Mouse (Mus musculus) limb, embryonic 14.5 days (tissue): ENCODE measurements around the gene Zfp318. TPM values are rescaled to one million over a fixed set of nuclear protein-coding genes. Genes with fewer than 3 reads are reported as not detected.

Experiments used
- ATAC-seq: fragments of 200-750 bp; cut with Nextera tagmentation; 2 replicates; pipeline ENCODE4 v1.8.0; 2017; ENCODE audit warnings: low read depth, moderate number of reproducible peaks, moderate TSS enrichment; ENCODE audit not compliant: low FRiP score
- DNase-seq: peaks from one replicate; pipeline ENCODE4 v3.0.0-alpha.2; 2015; ENCODE audit warnings: low spot score
- H3K27ac ChIP-seq: fragments of 300-500 bp; sonication (generic); replicated peaks from 2 replicates; pipeline ENCODE4 v1.5.1; 2014; ENCODE audit warnings: low read depth, mild to moderate bottlenecking, low read length, moderate library complexity, mixed read lengths
- H3K27me3 ChIP-seq: fragments of 300-500 bp; sonication (generic); 2 replicates; pipeline ENCODE4 v1.6.1; 2014; ENCODE audit warnings: low read length, mixed read lengths; ENCODE audit not compliant: control insufficient read depth, insufficient read depth
- H3K36me3 ChIP-seq: fragments of 300-500 bp; sonication (generic); 2 replicates; pipeline ENCODE4 v1.6.1; 2014; ENCODE audit warnings: mild to moderate bottlenecking, low read length, moderate library complexity, mixed read lengths; ENCODE audit not compliant: control insufficient read depth, insufficient read depth
- H3K4me1 ChIP-seq: fragments of 300-500 bp; sonication (generic); 2 replicates; pipeline ENCODE4 v1.6.1; 2014; ENCODE audit warnings: antibody characterized with exemption, low read length, mixed read lengths; ENCODE audit not compliant: control insufficient read depth, insufficient read depth
- H3K4me2 ChIP-seq: fragments of 300-500 bp; sonication (generic); replicated peaks from 2 replicates; pipeline ENCODE4 v1.6.1; 2014; ENCODE audit warnings: low read depth, mild to moderate bottlenecking, low read length, moderate library complexity; ENCODE audit not compliant: severe bottlenecking
- H3K4me3 ChIP-seq: fragments of 300-500 bp; sonication (generic); replicated peaks from 2 replicates; pipeline ENCODE4 v1.5.1; 2014; ENCODE audit warnings: low read length
- H3K9ac ChIP-seq: fragments of 300-500 bp; sonication (generic); 2 replicates; pipeline ENCODE4 v1.6.1; 2014; ENCODE audit warnings: mild to moderate bottlenecking, low read depth, low read length, moderate library complexity; ENCODE audit not compliant: severe bottlenecking
- H3K9me3 ChIP-seq: fragments of 300-500 bp; sonication (generic); 2 replicates; pipeline ENCODE4 v1.6.1; 2016; ENCODE audit warnings: low read length; ENCODE audit not compliant: control insufficient read depth
- POLR2A ChIP-seq: fragments of 200-500 bp; IDR thresholded peaks from 2 replicates; pipeline ENCODE4 v1.8.0; 2012; ENCODE audit warnings: inconsistent platforms, mild to moderate bottlenecking, moderate library complexity, borderline replicate concordance; ENCODE audit not compliant: insufficient read depth, insufficient read length; ENCODE audit errors: extremely low read depth
- WGBS: fragments of 180-500 bp; shearing (Covaris S2); extraction: QIAGEN DNeasy Blood & Tissue Kit; methylation state at CpG from one replicate; pipeline ENCODE4 v1.1.7; 2014; 5-methylcytosine and 5-hydroxymethylcytosine counted together
- polyA plus RNA-seq, 2 experiments: library from polyadenylated mRNA; depleted of rRNA in 1 of 2; stranded (reverse) in 1 of 2; unstranded in 1 of 2; fragments of >200 nt; fragmentation: Nextera tagmentation in 1 of 2; extraction: Ambion mirVana in 1 of 2; gene quantifications; 2 replicates each; pipeline versions ENCODE4 v1.2.1 to v1.2.3; 2012 to 2014

Gene Zfp318
- polyA plus RNA-seq, 2 experiments: 18.4 to 23.0 TPM

- Histone ChIP-seq H3K27ac (no peak overlapping the region), H3K4me1 (no peaks in the 10 kb centered on the region), H3K4me2 (no peak overlapping the region), H3K27me3 (no peaks in the 10 kb centered on the region), H3K9me3 (no peaks in the 10 kb centered on the region), H3K36me3 (peaks cover 84% of the 10 kb centered on the region), H3K9ac (no peak overlapping the region), H3K4me3 (no peak overlapping the region)
- TF ChIP-seq POLR2A: no peak
- 40% methylated on average over 3 of the region's 3 CpGs for WGBS
- ATAC-seq: no peak
- no peak for DNase-seq
Measured at GRCm38 (mm10) chr17:46408478-46408877, 24.9 kb downstream of the Zfp318 start.

- 74% methylated on average over 5 of the region's 5 CpGs for WGBS
- Histone ChIP-seq H3K27me3 (no peaks in the 10 kb centered on the region), H3K4me1 (no peaks in the 10 kb centered on the region), H3K9ac (no peak overlapping the region), H3K4me2 (no peak overlapping the region), H3K36me3 (peaks cover 14% of the 10 kb centered on the region), H3K27ac (no peak overlapping the region), H3K9me3 (no peaks in the 10 kb centered on the region), H3K4me3 (no peak overlapping the region)
- DNase-seq (no peak), ATAC-seq (no peak)
- no peak for TF ChIP-seq POLR2A
Measured at GRCm38 (mm10) chr17:46418628-46419027, 35.1 kb downstream of the Zfp318 start.

GRCm38 (mm10) chr17:46419717-46420116 lies 36.2 kb downstream of the Zfp318 start:
- Histone ChIP-seq H3K36me3 (peaks cover 5% of the 10 kb centered on the region; the same call in 1 of the 2 replicates), H3K4me2 (no peak overlapping the region), H3K27ac (no peak overlapping the region), H3K27me3 (no peaks in the 10 kb centered on the region), H3K9me3 (no peaks in the 10 kb centered on the region), H3K9ac (no peak overlapping the region), H3K4me3 (no peak overlapping the region), H3K4me1 (no peaks in the 10 kb centered on the region)
- no peak for ATAC-seq
- DNase-seq: no peak
- TF ChIP-seq POLR2A: no peak

GRCm38 (mm10) chr17:46426496-46426895 lies 43.0 kb downstream of the Zfp318 start:
- no peaks in the 10 kb centered on the region for H3K9me3 ChIP-seq

GRCm38 (mm10) chr17:46428761-46429414 lies 45.4 kb downstream of the Zfp318 start, which contains the start of gene Crip3:
Crip3 (plus strand) TSS chr17:46428926.
- no peak within 1 kb of the TSS for H3K27ac ChIP-seq
- no peaks in the 10 kb centered on the region for H3K4me1 ChIP-seq
- WGBS: 12% methylated on average over 17 of the region's 18 CpGs

More at GRCm38 (mm10) chr17:46426496-46426895, 43.0 kb downstream of the Zfp318 start:
- no peaks in the 10 kb centered on the region for H3K36me3 ChIP-seq
- no peak overlapping the region for H3K27ac ChIP-seq
- no peak overlapping the region for H3K4me3 ChIP-seq
- ATAC-seq: no peak
- H3K4me2 ChIP-seq: no peak overlapping the region
- no peak overlapping the region for H3K9ac ChIP-seq
- H3K4me1 ChIP-seq: no peaks in the 10 kb centered on the region
- no peaks in the 10 kb centered on the region for H3K27me3 ChIP-seq
- no peak for TF ChIP-seq POLR2A
- no peak for DNase-seq

GRCm38 (mm10) chr17:46433627-46434026 lies 50.1 kb downstream of the Zfp318 start:
- H3K27me3 ChIP-seq: no peaks in the 10 kb centered on the region
- H3K4me2 ChIP-seq: peak overlapping the region; percentile 39
- ATAC-seq (no peak), DNase-seq (no peak)
- H3K27ac ChIP-seq: no peak overlapping the region
- no peaks in the 10 kb centered on the region for H3K4me1 ChIP-seq
- peak overlapping the region; percentile 18; the same call in 1 of the 2 replicates for H3K4me3 ChIP-seq
- 5% methylated on average over 16 of the region's 17 CpGs for WGBS
- H3K9me3 ChIP-seq: no peaks in the 10 kb centered on the region
- no peak for TF ChIP-seq POLR2A
- no peaks in the 10 kb centered on the region for H3K36me3 ChIP-seq
- H3K9ac ChIP-seq: no peak overlapping the region

More at GRCm38 (mm10) chr17:46428761-46429414, 45.4 kb downstream of the Zfp318 start, which contains the start of gene Crip3:
- DNase-seq (no peak), ATAC-seq (no peak)
- Histone ChIP-seq H3K4me3 (no peak within 1 kb of the TSS; the same call in 1 of the 2 replicates), H3K36me3 (no peaks in the 10 kb centered on the region), H3K4me2 (peak within 1 kb of the TSS; percentile 43), H3K9me3 (no peaks in the 10 kb centered on the region), H3K27me3 (no peaks in the 10 kb centered on the region), H3K9ac (no peak within 1 kb of the TSS)
- no peak for TF ChIP-seq POLR2A
